Mouse (Mus musculus) liver, adult 2 months (tissue): ENCODE data around the gene Tmigd3. TPM values are rescaled to one million over a fixed set of nuclear protein-coding genes. Genes with fewer than 3 reads are reported as not detected.

ENCODE experiments used
- DNase-seq: peaks from one replicate; pipeline ENCODE4 v3.0.0-alpha.2; 2011; ENCODE audit warnings: low read depth, low spot score; ENCODE audit errors: extremely low read depth
- H3K27ac ChIP-seq: fragments of 200-500 bp; replicated peaks from 2 replicates; pipeline ENCODE4 v1.5.1; 2012; ENCODE audit warnings: low read depth, mild to moderate bottlenecking, control low read depth, inconsistent platforms, low read length; ENCODE audit not compliant: insufficient read depth
- H3K27me3 ChIP-seq: fragments of 200-500 bp; 2 replicates; pipeline ENCODE4 v1.6.1; 2012; ENCODE audit warnings: mild to moderate bottlenecking, moderate library complexity, low read length, inconsistent platforms; ENCODE audit not compliant: control insufficient read depth, insufficient read depth
- H3K36me3 ChIP-seq: fragments of 200-500 bp; 2 replicates; pipeline ENCODE4 v1.6.1; 2012; ENCODE audit warnings: low read length, inconsistent platforms; ENCODE audit not compliant: control insufficient read depth, insufficient read depth
- H3K4me1 ChIP-seq: fragments of 200-500 bp; 2 replicates; pipeline ENCODE4 v1.6.1; 2011; ENCODE audit warnings: low read length; ENCODE audit not compliant: control insufficient read depth, insufficient read depth
- H3K4me3 ChIP-seq: fragments of 200-500 bp; 2 replicates; pipeline ENCODE4 v1.5.1; 2011; ENCODE audit warnings: low read depth, mild to moderate bottlenecking, control low read depth, low read length, moderate library complexity; ENCODE audit not compliant: insufficient read depth
- H3K79me2 ChIP-seq: fragments of 200-500 bp; 2 replicates; pipeline ENCODE4 v1.6.1; 2012; ENCODE audit warnings: inconsistent platforms, mild to moderate bottlenecking, low read length, moderate library complexity; ENCODE audit not compliant: control insufficient read depth, insufficient read depth
- H3K9ac ChIP-seq: fragments of 200-500 bp; 2 replicates; pipeline ENCODE4 v1.6.1; 2012; ENCODE audit warnings: low read depth, mild to moderate bottlenecking, control low read depth, inconsistent platforms, low read length
- CTCF ChIP-seq: fragments of 200-500 bp; IDR thresholded peaks from 2 replicates; pipeline ENCODE4 v1.5.1; 2011; ENCODE audit warnings: low read depth, low read length, control low read depth
- POLR2A ChIP-seq: fragments of 200-500 bp; IDR thresholded peaks from 2 replicates; pipeline ENCODE4 v1.6.1; 2011; ENCODE audit warnings: low read length, control low read depth; ENCODE audit not compliant: insufficient read depth; ENCODE audit errors: extremely low read depth
- WGBS: fragments of 180-500 bp; shearing (Covaris S2); methylation state at CpG from one replicate; pipeline ENCODE4 v1.1.7; 2018; 5-methylcytosine and 5-hydroxymethylcytosine counted together
- polyA plus RNA-seq: library from polyadenylated mRNA; depleted of rRNA; stranded (reverse); fragments of >200 nt; gene quantifications from 2 replicates; pipeline ENCODE4 v1.2.3, GENCODE M21; 2012
- total RNA-seq: library from RNA; depleted of rRNA; stranded (reverse); fragments of >200 nt; gene quantifications from 2 replicates; pipeline ENCODE4 v1.2.3, GENCODE M21; 2014

Tmigd3 gene
- total and polyA plus RNA-seq, 2 experiments, result 0.12 TPM; not detected in 1

DNA sequence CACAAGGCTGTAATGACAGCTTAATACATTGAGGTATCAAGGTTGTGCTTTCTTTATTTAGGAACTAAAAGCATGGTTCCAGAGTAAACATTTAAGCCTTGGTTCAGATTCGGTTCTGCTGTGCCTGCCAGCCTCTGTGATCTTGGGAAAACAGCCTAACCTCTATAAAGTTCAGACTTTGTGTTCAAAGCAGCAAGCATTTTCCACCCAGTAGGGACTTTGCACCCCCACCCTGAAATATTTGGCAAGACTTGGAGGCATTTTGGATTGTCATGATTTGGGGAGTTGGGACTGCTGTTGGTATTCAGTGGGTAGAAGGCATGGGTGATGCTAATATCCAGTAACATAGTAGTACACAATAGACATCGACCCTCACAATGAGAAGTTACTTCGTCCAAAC lies 18.3 kb downstream of the Tmigd3 start:
- TF ChIP-seq CTCF, result no peak
- no peak for TF ChIP-seq POLR2A
- Histone ChIP-seq H3K4me1 (peaks cover 2% of the 10 kb centered on the region; the same call in 1 of the 2 replicates), H3K9ac (no peak overlapping the region), H3K27ac (no peak overlapping the region), H3K79me2 (no peaks in the 10 kb centered on the region), H3K27me3 (no peaks in the 10 kb centered on the region), H3K4me3 (no peak overlapping the region), H3K36me3 (no peaks in the 10 kb centered on the region)
- peak; percentile 83 for DNase-seq
- WGBS, result 47% methylated on average over 3 of the region's 3 CpGs

DNA sequence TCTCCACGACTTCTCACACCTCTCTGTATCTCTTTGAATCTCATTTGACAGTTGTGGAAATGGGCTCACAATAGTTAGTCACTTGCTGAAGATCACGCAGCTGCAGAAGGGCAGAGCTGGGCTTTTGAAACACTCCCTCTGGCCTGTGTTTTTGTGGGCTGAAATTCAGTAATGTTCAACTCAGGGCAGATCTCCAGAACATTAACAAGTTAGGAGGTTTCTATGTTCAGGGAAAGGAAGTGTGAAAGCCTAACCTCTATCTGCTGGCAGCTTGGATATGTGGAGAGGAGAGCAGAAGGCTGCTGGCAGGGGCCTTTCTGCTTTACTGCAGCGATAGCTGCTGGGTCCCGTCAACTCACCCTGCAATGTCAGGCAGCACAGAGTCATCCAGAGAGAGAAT lies 19.5 kb downstream of the Tmigd3 start:
- Histone ChIP-seq H3K9ac (no peak overlapping the region), H3K4me3 (no peak overlapping the region), H3K79me2 (no peaks in the 10 kb centered on the region), H3K27ac (no peak overlapping the region), H3K4me1 (peaks cover 2% of the 10 kb centered on the region; the same call in 1 of the 2 replicates), H3K27me3 (no peaks in the 10 kb centered on the region), H3K36me3 (no peaks in the 10 kb centered on the region)
- DNase-seq, result peak; percentile 64
- 41% methylated on average over 4 of the region's 4 CpGs for WGBS
- no peak for TF ChIP-seq POLR2A
- no peak for TF ChIP-seq CTCF

DNA sequence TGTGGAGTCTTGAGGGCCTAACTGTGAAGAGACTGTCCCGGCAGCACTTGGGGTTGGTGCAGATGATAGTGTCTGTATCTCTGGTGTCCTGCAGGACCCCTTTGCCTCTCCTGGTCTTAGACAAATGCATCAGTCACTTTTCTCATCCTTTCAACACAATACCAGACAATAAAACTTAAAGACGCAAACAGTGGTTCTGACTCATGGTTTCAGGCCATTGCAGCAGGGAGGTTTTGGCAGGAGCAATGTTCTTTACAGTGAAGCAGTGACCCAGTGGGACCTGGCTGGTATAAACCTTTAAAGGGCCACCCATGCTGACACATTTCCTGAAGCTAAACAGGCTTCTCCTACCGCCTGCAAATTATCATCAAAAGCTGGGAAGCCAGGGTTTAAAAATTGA lies 20.4 kb downstream of the Tmigd3 start:
- Histone ChIP-seq H3K4me3 (no peak overlapping the region), H3K36me3 (no peaks in the 10 kb centered on the region), H3K9ac (no peak overlapping the region), H3K27ac (peak overlapping the region; percentile 69), H3K4me1 (peaks cover 2% of the 10 kb centered on the region; the same call in 1 of the 2 replicates), H3K27me3 (no peaks in the 10 kb centered on the region), H3K79me2 (no peaks in the 10 kb centered on the region)
- TF ChIP-seq POLR2A, result no peak
- no peak for TF ChIP-seq CTCF
- DNase-seq, result no peak
- 68% methylated on average over 3 of the region's 3 CpGs for WGBS

DNA sequence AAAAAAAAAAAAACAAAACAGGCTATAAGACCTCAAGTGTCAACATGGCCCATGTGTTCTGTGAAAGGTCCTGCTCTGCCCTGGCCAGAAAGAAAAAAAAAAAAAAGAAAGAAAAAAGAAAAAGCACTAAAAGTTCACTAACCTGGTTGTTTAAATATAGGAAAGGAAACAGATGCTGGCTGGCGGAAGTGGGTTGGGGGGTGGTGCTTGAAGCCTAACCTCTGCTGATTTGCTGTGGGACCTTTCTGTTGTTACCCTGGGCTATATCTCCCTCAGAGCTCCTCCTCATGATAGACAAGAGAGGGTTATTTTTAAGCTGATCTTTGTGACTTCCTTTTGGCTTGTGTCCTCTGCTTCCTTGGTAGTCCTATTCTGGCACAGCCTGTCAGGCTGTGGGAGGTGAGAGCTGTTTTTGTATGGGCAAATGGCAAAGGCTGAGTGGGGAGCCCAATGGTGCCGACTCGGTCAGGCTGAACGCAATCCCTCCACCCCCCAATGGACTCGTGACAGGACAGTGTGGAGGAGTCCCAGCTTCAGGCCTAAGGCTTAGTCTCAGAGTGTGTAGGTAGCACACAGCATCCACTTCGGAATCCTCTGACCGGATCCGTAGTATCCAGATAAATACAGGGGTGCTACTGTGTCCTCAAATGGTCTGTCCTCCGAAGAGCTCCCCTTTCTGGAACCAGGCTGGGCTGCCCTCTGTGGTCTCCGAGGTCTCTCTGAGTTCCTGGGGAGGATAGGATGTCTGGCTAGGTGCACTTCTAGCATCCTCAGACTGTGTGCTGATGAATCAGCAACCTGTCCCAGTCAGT lies 21.3 kb downstream of the Tmigd3 start:
- Histone ChIP-seq H3K9ac (peak overlapping the region; percentile 5; the same call in 1 of the 2 replicates), H3K36me3 (no peaks in the 10 kb centered on the region), H3K4me1 (peaks cover 2% of the 10 kb centered on the region; the same call in 1 of the 2 replicates), H3K27ac (peak overlapping the region; percentile 69), H3K27me3 (no peaks in the 10 kb centered on the region), H3K4me3 (no peak overlapping the region), H3K79me2 (no peaks in the 10 kb centered on the region)
- no peak for TF ChIP-seq CTCF
- no peak for TF ChIP-seq POLR2A
- WGBS, result 68% methylated on average over 10 of the region's 10 CpGs
- DNase-seq, result peak; percentile 56

DNA sequence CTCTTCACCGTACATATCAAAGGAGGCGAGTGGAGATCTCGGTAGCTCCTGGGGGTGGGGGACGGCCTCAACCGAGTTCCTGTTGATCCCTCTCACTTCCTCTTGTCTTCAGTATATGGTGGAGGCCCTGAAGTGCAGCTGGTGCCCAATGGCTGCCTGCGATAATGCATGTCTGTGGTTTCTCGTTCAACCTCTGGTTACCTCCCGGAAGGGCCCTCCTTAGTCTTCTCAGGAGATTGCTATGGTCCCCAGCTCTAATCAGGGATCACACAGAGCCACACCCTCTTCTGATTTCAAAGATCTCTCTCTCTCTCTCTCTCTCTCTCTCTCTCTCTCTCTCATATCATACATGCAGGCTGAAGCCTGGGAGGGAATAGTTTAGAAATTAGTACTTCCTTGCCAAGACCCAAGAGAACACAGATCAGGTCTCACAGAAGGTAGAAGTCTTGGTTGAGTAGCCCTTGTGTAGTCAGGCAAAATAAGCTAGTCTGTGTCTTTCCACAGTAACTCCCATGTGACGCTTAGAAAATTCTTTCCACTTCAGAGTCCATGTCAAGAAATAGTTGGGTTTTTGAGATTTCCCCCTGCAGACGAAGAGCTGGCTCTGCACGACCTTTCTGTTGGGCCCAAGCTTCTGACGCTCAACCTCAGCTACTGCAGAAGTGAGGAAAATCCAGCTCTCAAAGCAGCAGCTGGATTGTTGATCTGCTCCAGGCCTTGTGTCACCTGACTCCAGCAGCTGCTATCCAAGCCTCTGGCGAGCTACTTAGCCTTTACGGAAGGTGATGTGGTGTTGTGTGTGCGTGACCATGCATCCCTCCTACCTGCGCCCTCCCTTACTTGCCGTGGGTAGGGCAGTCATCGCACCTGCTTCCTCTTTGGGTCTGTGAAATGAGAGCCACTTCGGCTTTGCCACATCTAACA lies 22.1 kb downstream of the Tmigd3 start:
- H3K9ac ChIP-seq, result no peak overlapping the region
- DNase-seq, result no peak

More for the DNA sequence above, 22.1 kb downstream of the Tmigd3 start:
- Histone ChIP-seq H3K36me3 (no peaks in the 10 kb centered on the region), H3K4me3 (no peak overlapping the region), H3K4me1 (peaks cover 2% of the 10 kb centered on the region; the same call in 1 of the 2 replicates), H3K27ac (peak overlapping the region; percentile 50), H3K27me3 (no peaks in the 10 kb centered on the region), H3K79me2 (no peaks in the 10 kb centered on the region)
- TF ChIP-seq POLR2A (no peak), CTCF (no peak)
- 87% methylated on average over 19 of the region's 19 CpGs for WGBS
